Mouse (Mus musculus) heart, embryonic 11.5 days (tissue): Measurements from ENCODE around the gene Fto. TPM values are rescaled to one million over a fixed set of nuclear protein-coding genes. Genes with fewer than 3 reads are reported as not detected.

Source experiments
- ATAC-seq: fragments of 200-750 bp; cut with Nextera tagmentation; replicated peaks from 2 replicates; pipeline ENCODE4 v1.8.0; 2017; ENCODE audit warnings: moderate library complexity; ENCODE audit not compliant: insufficient number of reproducible peaks, low FRiP score, low TSS enrichment
- H3K27ac ChIP-seq: fragments of 300-500 bp; sonication (generic); 2 replicates; pipeline ENCODE4 v1.5.1; 2014; ENCODE audit warnings: mild to moderate bottlenecking, low read depth, low read length
- H3K27me3 ChIP-seq: fragments of 300-500 bp; sonication (generic); 2 replicates; pipeline ENCODE4 v1.6.1; 2014; ENCODE audit warnings: mild to moderate bottlenecking, low read length, mixed read lengths; ENCODE audit not compliant: control insufficient read depth, insufficient read depth
- H3K36me3 ChIP-seq: fragments of 300-500 bp; sonication (generic); 2 replicates; pipeline ENCODE4 v1.6.1; 2014; ENCODE audit warnings: mild to moderate bottlenecking, low read length, moderate library complexity, mixed read lengths; ENCODE audit not compliant: control insufficient read depth, insufficient read depth
- H3K4me1 ChIP-seq: fragments of 300-500 bp; sonication (generic); 2 replicates; pipeline ENCODE4 v1.6.1; 2014; ENCODE audit warnings: low read length; ENCODE audit not compliant: control insufficient read depth, insufficient read depth
- H3K4me2 ChIP-seq: fragments of 300-500 bp; sonication (generic); 2 replicates; pipeline ENCODE4 v1.6.1; 2014; ENCODE audit warnings: mild to moderate bottlenecking, moderate library complexity
- H3K4me3 ChIP-seq: fragments of 300-500 bp; sonication (generic); 2 replicates; pipeline ENCODE4 v1.5.1; 2014; ENCODE audit warnings: low read depth, low read length
- H3K9ac ChIP-seq: fragments of 300-500 bp; sonication (generic); 2 replicates; pipeline ENCODE4 v1.6.1; 2014; ENCODE audit warnings: mild to moderate bottlenecking, low read depth, low read length, moderate library complexity
- H3K9me3 ChIP-seq: fragments of 300-500 bp; sonication (generic); replicated peaks from 2 replicates; pipeline ENCODE4 v1.6.1; 2016; ENCODE audit warnings: low read length; ENCODE audit not compliant: control insufficient read depth
- WGBS: fragments of 180-500 bp; shearing (Covaris S2); extraction: QIAGEN DNeasy Blood & Tissue Kit; methylation state at CpG from one replicate; pipeline ENCODE4 v1.1.7; 2014; ENCODE audit not compliant: insufficient replicate concordance; 5-methylcytosine and 5-hydroxymethylcytosine counted together
- polyA plus RNA-seq: library from polyadenylated mRNA; unstranded; fragments of >200 nt; fragmentation: Nextera tagmentation; extraction: Ambion mirVana; gene quantifications from 2 replicates; pipeline ENCODE4 v1.2.1, GENCODE M21; 2014

Fto gene
- polyA plus RNA-seq, 1 experiment from 2014 or later = 70.1 TPM

- H3K36me3 ChIP-seq = no peaks in the 10 kb centered on the region
- no peak overlapping the region for H3K4me3 ChIP-seq
- no peaks in the 10 kb centered on the region for H3K27me3 ChIP-seq
- no peaks in the 10 kb centered on the region; the same call in 1 of the 2 replicates for H3K4me1 ChIP-seq
- H3K4me2 ChIP-seq = no peak overlapping the region
- no peak overlapping the region for H3K9ac ChIP-seq
- no peak for ATAC-seq
- H3K9me3 ChIP-seq = no peaks in the 10 kb centered on the region
- no peak overlapping the region for H3K27ac ChIP-seq
- 92% methylated on average over 5 of the region's 5 CpGs for WGBS
Measured at GRCm38 (mm10) chr8:91455591-91455990, 142.3 kb downstream of the Fto start.

- no peak for ATAC-seq
- Histone ChIP-seq H3K4me1 (peaks cover 4% of the 10 kb centered on the region; the same call in 1 of the 2 replicates), H3K27me3 (no peaks in the 10 kb centered on the region), H3K4me2 (no peak overlapping the region), H3K4me3 (no peak overlapping the region), H3K36me3 (no peaks in the 10 kb centered on the region), H3K9me3 (no peaks in the 10 kb centered on the region), H3K27ac (no peak overlapping the region), H3K9ac (no peak overlapping the region)
- WGBS = 77% methylated on average over 1 of the region's 1 CpGs
Measured at GRCm38 (mm10) chr8:91458016-91458415, 144.7 kb downstream of the Fto start.

GRCm38 (mm10) chr8:91460965-91461364, 147.6 kb downstream of the Fto start:
- WGBS = 49% methylated on average over 6 of the region's 6 CpGs
- no peak for ATAC-seq
- no peak overlapping the region for H3K27ac ChIP-seq

GRCm38 (mm10) chr8:91463757-91464156, 150.4 kb downstream of the Fto start:
- no peak for ATAC-seq
- no peak overlapping the region for H3K4me3 ChIP-seq
- H3K27me3 ChIP-seq = no peaks in the 10 kb centered on the region
- no peak overlapping the region for H3K4me2 ChIP-seq
- 73% methylated on average over 2 of the region's 2 CpGs for WGBS
- no peak overlapping the region for H3K9ac ChIP-seq
- H3K9me3 ChIP-seq = no peaks in the 10 kb centered on the region
- H3K4me1 ChIP-seq = peaks cover 4% of the 10 kb centered on the region; the same call in 1 of the 2 replicates
- H3K27ac ChIP-seq = no peak overlapping the region
- no peaks in the 10 kb centered on the region for H3K36me3 ChIP-seq

More at GRCm38 (mm10) chr8:91460965-91461364, 147.6 kb downstream of the Fto start:
- H3K4me3 ChIP-seq = no peak overlapping the region
- H3K4me2 ChIP-seq = no peak overlapping the region
- H3K36me3 ChIP-seq = no peaks in the 10 kb centered on the region
- H3K4me1 ChIP-seq = peaks cover 4% of the 10 kb centered on the region; the same call in 1 of the 2 replicates
- no peaks in the 10 kb centered on the region for H3K9me3 ChIP-seq
- H3K9ac ChIP-seq = no peak overlapping the region
- H3K27me3 ChIP-seq = no peaks in the 10 kb centered on the region

- 74% methylated on average over 3 of the region's 3 CpGs for WGBS
- Histone ChIP-seq H3K36me3 (no peaks in the 10 kb centered on the region), H3K27ac (no peak overlapping the region), H3K9me3 (no peaks in the 10 kb centered on the region), H3K27me3 (no peaks in the 10 kb centered on the region), H3K4me2 (no peak overlapping the region), H3K9ac (no peak overlapping the region), H3K4me1 (no peaks in the 10 kb centered on the region), H3K4me3 (no peak overlapping the region)
- no peak for ATAC-seq
Measured at GRCm38 (mm10) chr8:91467463-91467862, 154.1 kb downstream of the Fto start.

DNA sequence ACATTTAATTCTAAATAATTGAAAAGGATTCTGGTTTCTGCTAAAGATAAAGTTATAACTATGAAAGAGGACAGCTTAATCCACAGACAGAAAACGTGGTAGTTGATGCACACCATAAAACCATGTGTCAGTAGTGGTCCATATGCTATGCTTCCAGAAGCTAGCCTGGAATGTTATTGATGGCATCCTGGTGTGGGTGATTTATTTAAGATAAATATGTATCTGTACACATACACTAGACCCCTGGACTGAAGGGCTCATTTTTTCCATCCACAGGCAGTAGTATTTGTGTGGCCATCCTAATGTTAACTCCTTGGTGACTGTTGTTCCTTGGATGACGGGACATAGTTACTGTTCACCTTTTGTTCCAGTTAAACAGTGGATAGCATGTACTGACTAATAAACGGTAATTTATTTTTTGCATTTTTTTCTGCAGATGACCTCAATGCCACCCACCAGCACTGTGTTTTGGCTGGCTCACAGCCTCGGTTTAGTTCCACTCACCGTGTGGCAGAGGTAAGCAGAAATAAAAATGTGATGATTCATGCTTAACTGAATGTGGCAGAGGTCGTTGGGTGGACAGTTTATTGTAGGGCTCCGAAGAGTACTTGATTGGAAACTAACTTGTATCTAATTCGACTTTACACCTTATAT, 154.7 kb downstream of the Fto start:
- Histone ChIP-seq H3K27ac (no peak overlapping the region), H3K4me3 (no peak overlapping the region), H3K9me3 (no peaks in the 10 kb centered on the region), H3K9ac (no peak overlapping the region), H3K36me3 (no peaks in the 10 kb centered on the region), H3K4me1 (no peaks in the 10 kb centered on the region), H3K27me3 (no peaks in the 10 kb centered on the region), H3K4me2 (no peak overlapping the region)
- WGBS = 87% methylated on average over 8 of the region's 8 CpGs
- ATAC-seq = no peak

GRCm38 (mm10) chr8:91469441-91469840, 156.1 kb downstream of the Fto start:
- H3K4me1 ChIP-seq = no peaks in the 10 kb centered on the region
- no peaks in the 10 kb centered on the region for H3K27me3 ChIP-seq
- no peaks in the 10 kb centered on the region for H3K9me3 ChIP-seq
- peaks cover 4% of the 10 kb centered on the region; the same call in 1 of the 2 replicates for H3K36me3 ChIP-seq
- no peak overlapping the region for H3K4me2 ChIP-seq
- H3K9ac ChIP-seq = no peak overlapping the region
- H3K4me3 ChIP-seq = no peak overlapping the region
- H3K27ac ChIP-seq = no peak overlapping the region
- WGBS = 88% methylated on average over 8 of the region's 8 CpGs
- no peak for ATAC-seq

GRCm38 (mm10) chr8:91474731-91475279, 161.5 kb downstream of the Fto start:
- H3K4me1 ChIP-seq = no peaks in the 10 kb centered on the region
- no peak overlapping the region for H3K4me3 ChIP-seq
- H3K9ac ChIP-seq = no peak overlapping the region
- ATAC-seq = no peak
- no peak overlapping the region for H3K4me2 ChIP-seq
- H3K9me3 ChIP-seq = no peaks in the 10 kb centered on the region
- no peaks in the 10 kb centered on the region for H3K27me3 ChIP-seq
- H3K36me3 ChIP-seq = peaks cover 4% of the 10 kb centered on the region; the same call in 1 of the 2 replicates
- 75% methylated on average over 6 of the region's 6 CpGs for WGBS
- H3K27ac ChIP-seq = no peak overlapping the region

DNA sequence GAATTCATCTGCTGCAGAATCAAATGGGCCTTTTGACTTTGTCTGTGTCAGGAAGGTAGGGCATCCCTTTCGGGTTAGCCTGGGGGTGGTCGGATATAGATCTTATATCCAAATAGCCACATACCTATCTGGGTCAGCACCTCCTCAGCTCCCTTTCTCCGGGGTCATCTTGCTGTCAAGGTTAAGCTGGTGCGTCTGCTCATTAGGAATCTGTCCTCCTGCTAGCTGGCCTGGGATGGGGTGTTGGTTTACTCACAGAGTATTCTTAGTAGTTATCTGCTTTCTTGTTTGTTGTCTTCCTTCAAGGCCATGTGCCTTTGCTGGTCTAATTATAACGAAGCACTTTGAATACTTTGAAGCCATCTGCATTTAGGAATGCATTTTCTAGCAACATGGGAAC, 163.7 kb downstream of the Fto start:
- Histone ChIP-seq H3K36me3 (peaks cover 4% of the 10 kb centered on the region; the same call in 1 of the 2 replicates), H3K9ac (no peak overlapping the region), H3K27me3 (no peaks in the 10 kb centered on the region), H3K9me3 (no peaks in the 10 kb centered on the region), H3K27ac (no peak overlapping the region), H3K4me3 (no peak overlapping the region), H3K4me1 (no peaks in the 10 kb centered on the region), H3K4me2 (no peak overlapping the region)
- WGBS = 80% methylated on average over 5 of the region's 5 CpGs
- no peak for ATAC-seq
